Mouse (Mus musculus) embryonic facial prominence, embryonic 13.5 days (tissue): Measurements from ENCODE around the gene Ppp1r21. TPM values are rescaled to one million over a fixed set of nuclear protein-coding genes. Genes with fewer than 3 reads are reported as not detected.

ENCODE experiments used
- ATAC-seq: fragments of 200-750 bp; cut with Nextera tagmentation; 2 replicates; pipeline ENCODE4 v1.8.0; 2017; ENCODE audit warnings: low read depth; ENCODE audit not compliant: insufficient number of reproducible peaks, insufficient read depth, low FRiP score, low TSS enrichment
- H3K27ac ChIP-seq: fragments of 300-500 bp; sonication (generic); 2 replicates; pipeline ENCODE4 v1.5.1; 2015; ENCODE audit warnings: moderate library complexity, mild to moderate bottlenecking, inconsistent platforms
- H3K27me3 ChIP-seq: fragments of 300-500 bp; sonication (generic); 2 replicates; pipeline ENCODE4 v1.6.1; 2015; ENCODE audit warnings: mild to moderate bottlenecking, inconsistent platforms
- H3K36me3 ChIP-seq: fragments of 300-500 bp; sonication (generic); 2 replicates; pipeline ENCODE4 v1.6.1; 2015; ENCODE audit warnings: mild to moderate bottlenecking, inconsistent platforms
- H3K4me1 ChIP-seq: fragments of 300-500 bp; sonication (generic); 2 replicates; pipeline ENCODE4 v1.6.1; 2015; ENCODE audit warnings: inconsistent platforms
- H3K4me2 ChIP-seq: fragments of 300-500 bp; sonication (generic); 2 replicates; pipeline ENCODE4 v1.6.1; 2015; ENCODE audit warnings: moderate library complexity, mild to moderate bottlenecking, inconsistent platforms
- H3K4me3 ChIP-seq: fragments of 300-500 bp; sonication (generic); 2 replicates; pipeline ENCODE4 v1.5.1; 2015; ENCODE audit warnings: mild to moderate bottlenecking, inconsistent platforms
- H3K9ac ChIP-seq: fragments of 300-500 bp; sonication (generic); 2 replicates; pipeline ENCODE4 v1.6.1; 2015; ENCODE audit warnings: mild to moderate bottlenecking, inconsistent platforms
- H3K9me3 ChIP-seq: fragments of 300-500 bp; sonication (generic); 2 replicates; pipeline ENCODE4 v1.6.1; 2016; ENCODE audit warnings: inconsistent platforms
- WGBS: fragments of 180-500 bp; shearing (Covaris S2); methylation state at CpG from one replicate; pipeline ENCODE4 v1.1.7; 2015; ENCODE audit warnings: mixed read lengths; 5-methylcytosine and 5-hydroxymethylcytosine counted together
- polyA plus RNA-seq: library from polyadenylated mRNA; unstranded; fragments of >200 nt; fragmentation: Nextera tagmentation; extraction: Ambion mirVana; gene quantifications from 2 replicates; pipeline ENCODE4 v1.2.1, GENCODE M21; 2015

Gene Ppp1r21
- polyA plus RNA-seq, 1 experiment from 2014 or later: 19.6 TPM

GRCm38 (mm10) chr17:88629931-88630553, 100.1 kb downstream of the Ppp1r21 start:
- no peaks in the 10 kb centered on the region for H3K9me3 ChIP-seq
- peak overlapping the region; percentile 97 for H3K27ac ChIP-seq
- WGBS: 17% methylated on average over 11 of the region's 11 CpGs
- no peaks in the 10 kb centered on the region for H3K27me3 ChIP-seq
- H3K36me3 ChIP-seq: 0 out of 2 replicates have a peak, but pooled peaks cover under 1% of the 10 kb centered on the region
- H3K4me2 ChIP-seq: peak overlapping the region; percentile 43
- H3K9ac ChIP-seq: peak overlapping the region; percentile 54
- H3K4me3 ChIP-seq: no peak overlapping the region
- H3K4me1 ChIP-seq: peaks cover 75% of the 10 kb centered on the region
- peak; percentile 71 for ATAC-seq

- peaks cover 70% of the 10 kb centered on the region for H3K4me1 ChIP-seq
- H3K4me3 ChIP-seq: no peak overlapping the region
These were observed 100.6 kb downstream of the Ppp1r21 start for GRCm38 (mm10) chr17:88630554-88630948.

GRCm38 (mm10) chr17:88632631-88633030, 102.7 kb downstream of the Ppp1r21 start:
- Histone ChIP-seq H3K27ac (no peak overlapping the region), H3K36me3 (peaks cover 18% of the 10 kb centered on the region), H3K4me3 (no peak overlapping the region), H3K27me3 (no peaks in the 10 kb centered on the region), H3K4me2 (no peak overlapping the region), H3K9ac (no peak overlapping the region), H3K4me1 (peaks cover 62% of the 10 kb centered on the region), H3K9me3 (no peaks in the 10 kb centered on the region)
- ATAC-seq: no peak
- WGBS: 92% methylated on average over 3 of the region's 3 CpGs

More at GRCm38 (mm10) chr17:88630554-88630948, 100.6 kb downstream of the Ppp1r21 start:
- peaks cover 6% of the 10 kb centered on the region for H3K36me3 ChIP-seq
- peak overlapping the region; percentile 43; the same call in 1 of the 2 replicates for H3K4me2 ChIP-seq
- H3K27me3 ChIP-seq: no peaks in the 10 kb centered on the region
- 46% methylated on average over 3 of the region's 3 CpGs for WGBS
- peak overlapping the region; percentile 54; the same call in 1 of the 2 replicates for H3K9ac ChIP-seq
- peak overlapping the region; percentile 97 for H3K27ac ChIP-seq
- H3K9me3 ChIP-seq: no peaks in the 10 kb centered on the region
- ATAC-seq: no peak

GRCm38 (mm10) chr17:88636076-88636475, 106.2 kb downstream of the Ppp1r21 start:
- Histone ChIP-seq H3K9ac (no peak overlapping the region), H3K36me3 (peaks cover 23% of the 10 kb centered on the region), H3K27me3 (no peaks in the 10 kb centered on the region), H3K4me1 (peaks cover 34% of the 10 kb centered on the region), H3K4me3 (no peak overlapping the region), H3K27ac (peak overlapping the region; percentile 19; the same call in 1 of the 2 replicates), H3K4me2 (no peak overlapping the region), H3K9me3 (no peaks in the 10 kb centered on the region)
- no peak for ATAC-seq
- 71% methylated on average over 14 of the region's 14 CpGs for WGBS

- Histone ChIP-seq H3K36me3 (peaks cover 23% of the 10 kb centered on the region), H3K9ac (no peak overlapping the region), H3K27ac (no peak overlapping the region), H3K27me3 (no peaks in the 10 kb centered on the region), H3K4me1 (peaks cover 28% of the 10 kb centered on the region), H3K9me3 (no peaks in the 10 kb centered on the region), H3K4me2 (no peak overlapping the region), H3K4me3 (no peak overlapping the region)
- WGBS: 29% methylated on average over 12 of the region's 12 CpGs
- no peak for ATAC-seq
These were observed 106.7 kb downstream of the Ppp1r21 start for GRCm38 (mm10) chr17:88636587-88636986.

Other genes starting within 250 kb of the Ppp1r21 start
- 14.4 and 15.4 TPM in 2 replicates for gene Foxn2, start 89.4 kb upstream of the Ppp1r21 start, polyA plus RNA-seq
- gene Ston1, start 67.6 kb downstream of the Ppp1r21 start, polyA plus RNA-seq: 8.2 and 9.6 TPM in 2 replicates
- 0.39 TPM in 1 of 2 replicates, not detected in the other for gene Gtf2a1l, start 138.5 kb downstream of the Ppp1r21 start, polyA plus RNA-seq